Mouse (Mus musculus): Measurements from ENCODE around the gene Usp36.

DNA sequence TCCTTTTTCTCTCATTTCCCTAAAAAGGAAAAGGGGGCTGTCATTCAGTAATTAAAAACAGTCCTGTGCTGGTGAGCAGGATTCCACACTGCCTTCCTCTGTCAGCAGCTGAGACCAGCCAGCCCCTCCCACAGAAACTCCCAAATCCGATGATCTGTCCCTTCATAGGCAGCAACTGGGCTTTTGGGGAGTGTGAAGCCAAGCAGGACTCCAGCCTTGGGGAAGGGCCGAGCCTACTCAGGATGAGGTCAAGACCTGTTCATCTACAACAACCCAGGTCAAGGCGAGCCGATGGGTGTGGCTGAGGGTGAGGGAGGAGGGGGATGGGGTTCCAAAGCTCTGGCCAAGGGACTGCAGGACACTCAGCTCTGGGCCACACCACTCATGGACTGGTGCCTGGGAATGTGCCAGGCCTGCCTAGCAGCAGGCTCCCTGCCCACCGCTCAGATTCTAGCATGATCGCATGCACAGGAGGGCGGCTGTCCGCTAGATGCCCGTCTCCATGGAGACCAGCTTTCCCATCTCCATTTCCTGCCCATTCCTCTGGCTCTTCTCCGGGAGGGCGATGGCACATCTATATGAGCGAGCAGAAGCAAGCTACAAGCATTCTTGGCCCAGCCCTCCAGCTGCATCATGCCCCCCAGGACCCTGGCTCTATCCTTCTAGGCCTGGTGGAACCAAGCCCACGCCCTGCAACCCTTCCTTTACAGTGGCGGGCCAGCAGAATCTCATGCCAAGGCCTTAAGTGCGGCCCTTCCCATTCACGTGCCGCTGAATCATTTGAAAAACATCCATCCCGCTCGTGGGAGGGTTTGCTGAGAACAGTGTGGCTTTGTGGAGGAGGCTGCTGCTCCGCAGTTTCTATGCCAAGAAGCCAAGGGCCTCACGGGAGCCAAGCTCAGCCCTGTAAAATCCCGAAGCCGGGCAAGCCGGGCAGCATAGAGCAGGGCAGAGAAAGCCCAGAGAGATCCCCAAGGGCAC lies 37.2 kb upstream of the Usp36 start:
- TF ChIP-seq POLR2A (IDR thresholded peaks at IDR 0.05; ENCODE audit: extremely low read depth, insufficient read depth, low read length) (0 out of 2 replicates have a peak, but pooled peaks have one; percentile 17), CTCF (IDR thresholded peaks at IDR 0.05; ENCODE audit: extremely low read depth, insufficient read depth, low read length) (no peak)

All from cortical plate, adult 2 months (tissue).